Mouse (Mus musculus): ENCODE data around the gene Cdh15. TPM values are rescaled to one million over a fixed set of nuclear protein-coding genes. Genes with fewer than 3 reads are reported as not detected.
A peak's percentile ranks its signal among the peaks of the same experiment; 100 is the strongest.

The Cdh15 gene
- polyA plus RNA-seq (2016; fragmentation: Nextera tagmentation; extraction: Ambion mirVana), result 5.4 and 7.2 TPM in 2 replicates

- Histone ChIP-seq H3K27ac (no peak within 1 kb of the TSS), H3K4me2 (replicated peaks) (peak within 1 kb of the TSS; percentile 35), H3K9ac (no peak within 1 kb of the TSS), H3K4me3 (no peak within 1 kb of the TSS), H3K4me1 (peaks cover 3% of the 10 kb centered on the region), H3K9me3 (no peaks in the 10 kb centered on the region), H3K27me3 (replicated peaks) (0 out of 2 replicates have a peak, but pooled peaks cover 3% of the 10 kb centered on the region), H3K36me3 (no peaks in the 10 kb centered on the region)
- ATAC-seq (ENCODE audit: low FRiP score, low read depth), result peak; percentile 61; the same call in 1 of the 2 replicates
- WGBS, result 18% methylated on average over 18 of the region's 18 CpGs
These were observed at the start of gene Cdh15 for GRCm38 (mm10) chr8:122847829-122848561. Gene Cdh15, plus strand, starts transcription at chr8:122847966.

DNA sequence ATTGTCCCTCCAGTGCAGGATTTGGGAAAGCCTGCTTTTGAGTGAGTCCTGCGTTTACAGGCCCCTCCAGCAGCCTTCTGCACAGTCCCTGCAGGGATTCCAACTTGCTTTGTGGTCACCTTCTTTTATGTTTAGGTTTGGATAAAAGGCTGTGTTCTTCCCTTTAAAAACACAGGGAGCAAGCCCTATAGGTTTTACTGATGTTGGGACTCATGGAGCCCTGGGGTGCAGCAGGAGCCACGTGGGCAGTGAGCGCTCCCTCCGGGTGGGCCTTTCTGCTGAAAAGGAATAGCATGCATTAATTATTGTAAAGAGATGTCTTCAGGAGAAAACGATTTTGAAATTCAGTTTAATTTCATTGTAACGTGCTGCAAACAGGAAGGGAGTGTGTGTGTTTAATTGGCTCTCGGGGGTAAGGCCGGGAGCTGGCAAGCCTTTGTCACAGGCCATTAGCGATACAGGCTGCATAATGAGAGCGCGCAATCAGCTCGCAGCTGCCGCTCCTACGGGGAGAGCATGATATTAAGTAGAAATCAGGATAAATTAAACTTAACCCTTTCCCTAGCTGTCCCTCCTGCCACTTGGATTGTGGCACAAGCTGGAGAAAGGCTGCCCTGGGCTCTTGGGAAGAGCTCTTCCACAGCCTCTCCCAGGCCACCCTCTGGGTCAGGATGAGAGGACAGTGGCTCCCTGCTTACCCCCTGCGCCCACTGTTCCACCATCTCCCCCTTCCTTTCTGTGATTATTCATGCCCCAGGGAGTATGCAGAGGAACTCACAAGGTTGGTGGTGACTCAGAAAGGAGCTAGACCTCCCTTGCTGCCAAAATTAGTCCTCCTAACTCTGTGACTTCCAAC is 43.6 kb upstream of the Cdh15 start:
- H3K4me1 ChIP-seq, result peaks cover 58% of the 10 kb centered on the region
- peaks cover 4% of the 10 kb centered on the region; the same call in 1 of the 2 replicates for H3K36me3 ChIP-seq
- 0 out of 2 replicates have a peak overlapping the region, but pooled peaks have one; percentile 14 for H3K9ac ChIP-seq
- peak; percentile 85 for ATAC-seq (ENCODE audit: low FRiP score, low read depth)
- 7% methylated on average over 15 of the region's 15 CpGs for WGBS
- H3K27ac ChIP-seq, result peak overlapping the region; percentile 86
- no peaks in the 10 kb centered on the region for H3K27me3 ChIP-seq (replicated peaks)
- H3K9me3 ChIP-seq, result no peaks in the 10 kb centered on the region
- no peak overlapping the region for H3K4me3 ChIP-seq
- H3K4me2 ChIP-seq (replicated peaks), result peak overlapping the region; percentile 37

DNA sequence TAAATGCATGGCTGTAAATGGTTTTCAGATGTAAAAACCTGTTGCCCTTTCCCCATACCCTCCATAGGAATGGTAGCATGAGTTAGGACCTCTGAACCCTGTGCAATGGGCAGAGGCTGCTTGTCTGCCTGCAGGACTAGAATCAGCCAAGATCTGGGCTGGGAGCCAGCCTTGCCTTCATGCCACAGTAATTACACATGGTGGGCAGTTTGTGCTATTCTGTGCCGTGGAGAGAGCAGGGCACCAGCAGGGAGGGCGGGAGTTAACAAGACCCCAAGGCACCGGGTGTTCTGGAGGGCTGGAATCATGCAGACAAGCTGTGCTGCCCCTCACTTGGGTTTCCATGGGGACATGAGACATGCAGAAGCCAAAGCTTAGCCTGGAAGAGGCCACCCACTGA is 42.4 kb upstream of the Cdh15 start:
- Histone ChIP-seq H3K9ac (no peak overlapping the region), H3K27me3 (replicated peaks) (no peaks in the 10 kb centered on the region), H3K27ac (no peak overlapping the region), H3K36me3 (no peaks in the 10 kb centered on the region), H3K4me1 (peaks cover 61% of the 10 kb centered on the region), H3K9me3 (no peaks in the 10 kb centered on the region), H3K4me3 (no peak overlapping the region), H3K4me2 (replicated peaks) (no peak overlapping the region)
- WGBS, result 22% methylated on average over 3 of the region's 3 CpGs
- ATAC-seq (ENCODE audit: low FRiP score, low read depth), result peak; percentile 43; the same call in 1 of the 2 replicates

DNA sequence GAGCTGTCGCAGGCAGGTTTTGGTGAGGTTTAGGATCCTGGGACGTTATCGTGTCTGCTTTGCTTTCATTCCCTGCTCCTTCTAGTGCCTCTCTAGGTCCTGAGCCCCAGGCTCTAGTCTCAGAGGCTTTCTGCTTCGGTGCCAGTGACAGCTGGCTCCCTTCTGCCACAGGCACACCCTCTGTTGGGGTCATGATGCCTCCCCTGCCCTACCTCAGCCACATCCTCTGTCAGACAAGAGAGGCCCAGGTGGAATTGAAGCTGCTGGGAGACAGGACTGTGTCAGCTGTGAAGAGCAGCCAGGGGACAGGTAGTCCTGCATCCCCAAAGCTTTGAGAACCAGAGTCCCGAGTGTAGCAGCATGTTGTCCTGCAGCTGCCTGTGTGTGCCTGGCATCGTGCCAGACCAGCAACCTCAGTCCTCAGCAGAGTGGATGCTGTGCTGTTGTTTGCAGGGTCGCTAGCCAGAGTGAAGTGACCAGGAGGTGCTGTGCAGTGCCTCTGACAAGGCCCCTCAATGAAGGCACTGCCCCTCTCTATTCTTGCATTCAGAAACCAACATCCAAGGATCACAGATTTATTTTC is 40.7 kb upstream of the Cdh15 start:
- H3K9me3 ChIP-seq, result no peaks in the 10 kb centered on the region
- no peaks in the 10 kb centered on the region for H3K27me3 ChIP-seq (replicated peaks)
- no peak for ATAC-seq (ENCODE audit: low FRiP score, low read depth)
- H3K9ac ChIP-seq, result no peak overlapping the region
- no peak overlapping the region for H3K4me3 ChIP-seq
- peaks cover 76% of the 10 kb centered on the region for H3K4me1 ChIP-seq
- WGBS, result 50% methylated on average over 7 of the region's 7 CpGs
- peak overlapping the region; percentile 79 for H3K27ac ChIP-seq
- H3K36me3 ChIP-seq, result no peaks in the 10 kb centered on the region
- 0 out of 2 replicates have a peak overlapping the region, but pooled peaks have one; percentile 7 for H3K4me2 ChIP-seq (replicated peaks)

GRCm38 (mm10) chr8:122807907-122808306 is 39.9 kb upstream of the Cdh15 start:
- Histone ChIP-seq H3K4me3 (no peak overlapping the region), H3K27ac (no peak overlapping the region), H3K9me3 (no peaks in the 10 kb centered on the region), H3K27me3 (replicated peaks) (no peaks in the 10 kb centered on the region), H3K9ac (0 out of 2 replicates have a peak overlapping the region, but pooled peaks have one; percentile 29), H3K4me1 (peaks cover 79% of the 10 kb centered on the region), H3K4me2 (replicated peaks) (no peak overlapping the region), H3K36me3 (no peaks in the 10 kb centered on the region)
- WGBS, result 87% methylated on average over 4 of the region's 4 CpGs
- ATAC-seq (ENCODE audit: low FRiP score, low read depth), result no peak

- Histone ChIP-seq H3K4me2 (replicated peaks) (no peak overlapping the region), H3K27me3 (replicated peaks) (no peaks in the 10 kb centered on the region), H3K4me3 (no peak overlapping the region), H3K4me1 (peaks cover 73% of the 10 kb centered on the region), H3K36me3 (peaks cover 4% of the 10 kb centered on the region; the same call in 1 of the 2 replicates), H3K27ac (peak overlapping the region; percentile 15; the same call in 1 of the 2 replicates), H3K9ac (no peak overlapping the region), H3K9me3 (no peaks in the 10 kb centered on the region)
- 78% methylated on average over 8 of the region's 8 CpGs for WGBS
- no peak for ATAC-seq (ENCODE audit: low FRiP score, low read depth)
These were observed 37.4 kb upstream of the Cdh15 start for GRCm38 (mm10) chr8:122810376-122810775.

GRCm38 (mm10) chr8:122811870-122812494 is 35.8 kb upstream of the Cdh15 start:
- ATAC-seq (ENCODE audit: low FRiP score, low read depth), result peak; percentile 63
- 65% methylated on average over 16 of the region's 16 CpGs for WGBS
- no peak overlapping the region for H3K4me2 ChIP-seq (replicated peaks)
- H3K9ac ChIP-seq, result no peak overlapping the region
- no peaks in the 10 kb centered on the region for H3K9me3 ChIP-seq
- no peaks in the 10 kb centered on the region for H3K27me3 ChIP-seq (replicated peaks)
- no peak overlapping the region for H3K4me3 ChIP-seq
- peak overlapping the region; percentile 34 for H3K27ac ChIP-seq
- peaks cover 7% of the 10 kb centered on the region; the same call in 1 of the 2 replicates for H3K36me3 ChIP-seq
- H3K4me1 ChIP-seq, result peaks cover 57% of the 10 kb centered on the region

- no peak overlapping the region for H3K4me3 ChIP-seq
- peaks cover 7% of the 10 kb centered on the region; the same call in 1 of the 2 replicates for H3K36me3 ChIP-seq
- H3K4me2 ChIP-seq (replicated peaks), result no peak overlapping the region
- H3K27ac ChIP-seq, result peak overlapping the region; percentile 34; the same call in 1 of the 2 replicates
- ATAC-seq (ENCODE audit: low FRiP score, low read depth), result no peak
- WGBS, result 76% methylated on average over 14 of the region's 14 CpGs
- peaks cover 55% of the 10 kb centered on the region for H3K4me1 ChIP-seq
- no peak overlapping the region for H3K9ac ChIP-seq
- no peaks in the 10 kb centered on the region for H3K9me3 ChIP-seq
- no peaks in the 10 kb centered on the region for H3K27me3 ChIP-seq (replicated peaks)
These were observed 35.0 kb upstream of the Cdh15 start for GRCm38 (mm10) chr8:122812610-122813250.

- no peak overlapping the region for H3K4me3 ChIP-seq
- H3K4me1 ChIP-seq, result peaks cover 54% of the 10 kb centered on the region
- no peak overlapping the region for H3K9ac ChIP-seq
- H3K4me2 ChIP-seq (replicated peaks), result no peak overlapping the region
- no peak overlapping the region for H3K27ac ChIP-seq
- peaks cover 7% of the 10 kb centered on the region; the same call in 1 of the 2 replicates for H3K36me3 ChIP-seq
- H3K9me3 ChIP-seq, result no peaks in the 10 kb centered on the region
- H3K27me3 ChIP-seq (replicated peaks), result no peaks in the 10 kb centered on the region
- WGBS, result 17% methylated on average over 7 of the region's 7 CpGs
- no peak for ATAC-seq (ENCODE audit: low FRiP score, low read depth)
These were observed 33.2 kb upstream of the Cdh15 start for GRCm38 (mm10) chr8:122814608-122815007.

DNA sequence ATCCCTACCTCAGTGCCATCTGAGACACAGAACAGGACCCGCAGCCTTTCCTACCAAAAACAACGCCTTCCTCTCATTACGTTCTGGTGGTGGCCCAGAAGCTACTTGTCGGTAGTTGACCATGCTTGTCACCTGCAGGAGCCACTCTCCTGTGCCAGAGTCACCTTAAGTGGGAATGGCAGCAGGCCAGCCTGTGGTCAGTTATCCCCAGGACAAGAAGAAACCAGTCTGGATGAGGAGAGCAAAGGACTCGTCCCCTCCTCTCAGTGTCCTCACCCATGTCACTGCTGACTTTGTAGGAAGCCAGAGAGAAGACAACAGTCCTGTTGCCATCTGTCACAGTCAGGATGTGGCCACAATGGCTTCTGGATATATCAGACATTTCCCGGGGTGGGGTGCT is 30.8 kb upstream of the Cdh15 start:
- peaks cover 37% of the 10 kb centered on the region for H3K4me1 ChIP-seq
- no peak overlapping the region for H3K9ac ChIP-seq
- ATAC-seq (ENCODE audit: low FRiP score, low read depth), result no peak
- no peak overlapping the region for H3K4me2 ChIP-seq (replicated peaks)
- no peaks in the 10 kb centered on the region for H3K9me3 ChIP-seq
- WGBS, result 93% methylated on average over 6 of the region's 6 CpGs
- no peaks in the 10 kb centered on the region for H3K27me3 ChIP-seq (replicated peaks)
- H3K27ac ChIP-seq, result no peak overlapping the region
- no peak overlapping the region for H3K4me3 ChIP-seq
- H3K36me3 ChIP-seq, result peaks cover 7% of the 10 kb centered on the region; the same call in 1 of the 2 replicates
